12 mouse cellular contexts compared by ENCODE assay signal in the genomic region with DNA sequence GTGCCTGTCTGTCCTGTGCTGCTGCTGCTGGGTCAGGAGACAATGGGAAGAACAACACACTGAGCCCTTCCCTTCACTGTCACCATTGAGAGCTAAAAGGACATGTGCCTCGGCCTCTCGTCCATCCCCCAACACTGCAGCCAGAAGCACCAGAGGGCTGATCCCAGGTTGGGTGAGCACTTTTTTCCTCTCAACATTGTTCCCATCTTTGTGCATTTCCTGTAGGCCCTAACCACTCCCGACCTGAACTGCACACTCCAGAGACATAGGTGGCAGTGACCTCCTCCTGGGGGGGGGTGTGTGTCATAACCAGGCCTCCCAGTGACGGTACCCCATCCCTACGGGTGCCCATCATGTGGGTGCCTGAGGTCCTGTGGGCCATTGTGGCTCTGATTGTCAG. TPM values are rescaled to one million over a fixed set of nuclear protein-coding genes. Genes with fewer than 3 reads are reported as not detected.
DNase-seq lines count a peak whose midpoint lies in the region; ATAC-seq lines count a peak whose summit lies in the region.
"Had no signal": no experiment of that assay in that cellular context is flagged by ENCODE, and none has a peak within 500 bp of the region (broad histone marks: within the 10 kb centered on the region; RNA-seq: fewer than 3 reads in every experiment).

No protein-coding gene starts in this region.

- 0 out of 2 replicates have a peak overlapping the region, but pooled peaks have one; percentile 58 for H3K27ac ChIP-seq in hindbrain, embryonic 15.5 days (replicated peaks)
- H3K27ac ChIP-seq in hindbrain, embryonic 16.5 days (ENCODE audit: low read depth, low read length), result no peak overlapping the region
- peak overlapping the region; percentile 92; the same call in 1 of the 2 replicates for H3K27ac ChIP-seq in lung, embryonic 15.5 days
- H3K27ac ChIP-seq in neural tube, embryonic 15.5 days (replicated peaks), result peak overlapping the region; percentile 83
- H3K27ac ChIP-seq: forebrain, embryonic 10.5 days; liver, embryonic 14.5 days had no signal

- no peak for ATAC-seq in hindbrain, embryonic 15.5 days (ENCODE audit: low FRiP score, low read depth)
- no peak for ATAC-seq in hindbrain, embryonic 16.5 days
- 0 out of 2 replicates have a peak, but pooled peaks have one; percentile 2 for ATAC-seq in lung, embryonic 15.5 days (ENCODE audit: borderline replicate concordance, extremely low read depth, low FRiP score, low TSS enrichment)
- 0 out of 2 replicates have a peak, but pooled peaks have one; percentile 7 for ATAC-seq in neural tube, embryonic 15.5 days (ENCODE audit: low FRiP score)

- peaks cover 35% of the 10 kb centered on the region for H3K4me1 ChIP-seq in hindbrain, embryonic 15.5 days (replicated peaks)
- peaks cover 18% of the 10 kb centered on the region for H3K4me1 ChIP-seq in hindbrain, embryonic 16.5 days (ENCODE audit: control insufficient read depth, insufficient read depth, low read depth, low read length)
- H3K4me1 ChIP-seq in lung, embryonic 15.5 days, result peaks cover 50% of the 10 kb centered on the region
- H3K4me1 ChIP-seq in neural tube, embryonic 15.5 days, result peaks cover 45% of the 10 kb centered on the region

- DNase-seq in adrenal gland, postnatal 14 days, result peak; percentile 31
- no peak for DNase-seq in adrenal gland, postnatal 10 days
- DNase-seq in lung, postnatal 36 days, result no peak
- no peak for DNase-seq in ovary, postnatal 10 days (ENCODE audit: low spot score)

- H3K9ac ChIP-seq in hindbrain, embryonic 15.5 days, result no peak overlapping the region
- no peak overlapping the region for H3K9ac ChIP-seq in hindbrain, embryonic 16.5 days (ENCODE audit: low read depth, low read length)
- H3K9ac ChIP-seq in lung, embryonic 15.5 days, result no peak overlapping the region
- no peak overlapping the region for H3K9ac ChIP-seq in neural tube, embryonic 15.5 days (replicated peaks)
- H3K9ac ChIP-seq: liver, embryonic 14.5 days had no signal

- no peaks in the 10 kb centered on the region; the same call in 1 of the 2 replicates for H3K27me3 ChIP-seq in hindbrain, embryonic 15.5 days
- no peaks in the 10 kb centered on the region; the same call in 1 of the 2 replicates for H3K27me3 ChIP-seq in hindbrain, embryonic 16.5 days (replicated peaks; ENCODE audit: control insufficient read depth, insufficient read depth, low read length)
- peaks cover 7% of the 10 kb centered on the region; the same call in 1 of the 2 replicates for H3K27me3 ChIP-seq in lung, embryonic 15.5 days
- no peaks in the 10 kb centered on the region for H3K27me3 ChIP-seq in neural tube, embryonic 15.5 days (replicated peaks)

- WGBS in hindbrain, embryonic 15.5 days, result 70% methylated on average over 5 of the region's 5 CpGs
- 69% methylated on average over 5 of the region's 5 CpGs for WGBS in hindbrain, embryonic 16.5 days
- WGBS in lung, embryonic 15.5 days, result 61% methylated on average over 5 of the region's 5 CpGs
- 70% methylated on average over 5 of the region's 5 CpGs for WGBS in neural tube, embryonic 15.5 days

- no peaks in the 10 kb centered on the region for H3K9me3 ChIP-seq in hindbrain, embryonic 15.5 days
- H3K9me3 ChIP-seq in hindbrain, embryonic 16.5 days (ENCODE audit: control insufficient read depth, low read length), result no peaks in the 10 kb centered on the region
- H3K9me3 ChIP-seq in lung, embryonic 15.5 days, result no peaks in the 10 kb centered on the region
- no peaks in the 10 kb centered on the region for H3K9me3 ChIP-seq in neural tube, embryonic 15.5 days (replicated peaks)

- no peaks in the 10 kb centered on the region for H3K36me3 ChIP-seq in hindbrain, embryonic 15.5 days
- no peaks in the 10 kb centered on the region for H3K36me3 ChIP-seq in hindbrain, embryonic 16.5 days (ENCODE audit: control insufficient read depth, insufficient read depth, low read length)
- H3K36me3 ChIP-seq in lung, embryonic 15.5 days, result no peaks in the 10 kb centered on the region
- no peaks in the 10 kb centered on the region for H3K36me3 ChIP-seq in neural tube, embryonic 15.5 days
- H3K36me3 ChIP-seq: forebrain, embryonic 10.5 days had no signal

- H3K4me3 ChIP-seq in hindbrain, embryonic 15.5 days, result no peak overlapping the region
- no peak overlapping the region for H3K4me3 ChIP-seq in hindbrain, embryonic 16.5 days (ENCODE audit: low read length)
- H3K4me3 ChIP-seq in lung, embryonic 15.5 days, result no peak overlapping the region
- no peak overlapping the region for H3K4me3 ChIP-seq in neural tube, embryonic 15.5 days (replicated peaks)
- H3K4me3 ChIP-seq: forebrain, embryonic 10.5 days had no signal

- no peak overlapping the region for H3K4me2 ChIP-seq in hindbrain, embryonic 15.5 days
- no peak overlapping the region for H3K4me2 ChIP-seq in hindbrain, embryonic 16.5 days (ENCODE audit: low read length)
- no peak overlapping the region for H3K4me2 ChIP-seq in lung, embryonic 15.5 days
- no peak overlapping the region for H3K4me2 ChIP-seq in neural tube, embryonic 15.5 days

RNA-seq across cellular contexts. Expression of a gene that starts 27.8 kb away (rescaled TPM):
- total RNA-seq in adrenal gland, postnatal 14 days (2021), result 0.30 and 0.75 TPM in 2 replicates
- total RNA-seq in adrenal gland, postnatal 10 days (2021), result under 1 TPM; 0.18 to 0.27 TPM
- polyA plus RNA-seq in hindbrain, embryonic 15.5 days (2015; fragmentation: Nextera tagmentation; extraction: Ambion mirVana), result 28.8 and 42.8 TPM in 2 replicates
- 26.4 and 35.4 TPM in 2 replicates for polyA plus RNA-seq in hindbrain, embryonic 16.5 days (2015; fragmentation: Nextera tagmentation; extraction: Ambion mirVana)
- 56.5 and 57.6 TPM in 2 replicates for polyA plus RNA-seq in lung, embryonic 15.5 days (2015; fragmentation: Nextera tagmentation; extraction: Ambion mirVana)
- 16.6 and 20.2 TPM in 2 replicates for polyA plus RNA-seq in neural tube, embryonic 15.5 days (2015; fragmentation: Nextera tagmentation; extraction: Ambion mirVana)
- total RNA-seq: common myeloid progenitor, adult 5-6 weeks; hematopoietic stem cell, adult 5-6 weeks had no signal

Comparison
In these comparisons a context has a peak if more than half of its experiments do, and no peak if none do; other contexts are left out.
1. ATAC-seq: peak in lung, embryonic 15.5 days (single experiment) and neural tube, embryonic 15.5 days (single experiment); none in hindbrain, embryonic 15.5 days (single experiment) and hindbrain, embryonic 16.5 days (single experiment).